Mouse (Mus musculus) heart, embryonic 14.5 days (tissue): Measurements from ENCODE around the gene Bicd2. TPM values are rescaled to one million over a fixed set of nuclear protein-coding genes. Genes with fewer than 3 reads are reported as not detected.

Experiments used
- ATAC-seq: fragments of 200-750 bp; cut with Nextera tagmentation; 2 replicates; pipeline ENCODE4 v1.8.0; 2017; ENCODE audit warnings: low read depth, moderate TSS enrichment; ENCODE audit not compliant: insufficient number of reproducible peaks, insufficient read depth, low FRiP score
- H3K27ac ChIP-seq, 2 experiments: fragments of 200-500 bp in 1 of 2; fragments of 300-500 bp in 1 of 2; sonication (generic) in 1 of 2; replicated peaks in 1 of 2; 2 replicates each; pipeline ENCODE4 v1.5.1; 2012 to 2014; ENCODE audit warnings: low read depth in 2 of 2, low read length in 2 of 2, control low read depth in 1 of 2, mild to moderate bottlenecking in 1 of 2, mixed read lengths in 1 of 2; ENCODE audit not compliant: control insufficient read depth in 1 of 2, insufficient read depth in 1 of 2
- H3K27me3 ChIP-seq: fragments of 300-500 bp; sonication (generic); 2 replicates; pipeline ENCODE4 v1.6.1; 2014; ENCODE audit warnings: mild to moderate bottlenecking, low read length, control low read depth; ENCODE audit not compliant: control insufficient read depth, insufficient read depth
- H3K36me3 ChIP-seq: fragments of 300-500 bp; sonication (generic); 2 replicates; pipeline ENCODE4 v1.6.1; 2014; ENCODE audit warnings: mild to moderate bottlenecking, control low read depth, low read length, mixed read lengths; ENCODE audit not compliant: control insufficient read depth, insufficient read depth
- H3K4me1 ChIP-seq, 2 experiments: fragments of 200-500 bp in 1 of 2; fragments of 300-500 bp in 1 of 2; sonication (generic) in 1 of 2; 2 replicates each; pipeline ENCODE4 v1.6.1; 2012 to 2014; ENCODE audit warnings: low read length in 2 of 2, control low read depth in 1 of 2, mixed read lengths in 1 of 2; ENCODE audit not compliant: control insufficient read depth in 2 of 2, insufficient read depth in 2 of 2
- H3K4me2 ChIP-seq: fragments of 300-500 bp; sonication (generic); 2 replicates; pipeline ENCODE4 v1.6.1; 2014; ENCODE audit warnings: mild to moderate bottlenecking, low read length
- H3K4me3 ChIP-seq, 2 experiments: fragments of 200-500 bp in 1 of 2; fragments of 300-500 bp in 1 of 2; sonication (generic) in 1 of 2; 2 replicates each; pipeline ENCODE4 v1.5.1; 2012 to 2014; ENCODE audit warnings: low read length in 2 of 2, mild to moderate bottlenecking in 2 of 2, control low read depth in 1 of 2, low read depth in 1 of 2, moderate library complexity in 1 of 2; ENCODE audit not compliant: control insufficient read depth in 1 of 2, insufficient read depth in 1 of 2
- H3K9ac ChIP-seq: fragments of 300-500 bp; sonication (generic); 2 replicates; pipeline ENCODE4 v1.6.1; 2014; ENCODE audit warnings: mild to moderate bottlenecking, low read length
- H3K9me3 ChIP-seq: fragments of 300-500 bp; sonication (generic); 2 replicates; pipeline ENCODE4 v1.6.1; 2016; ENCODE audit warnings: low read length, control low read depth; ENCODE audit not compliant: control insufficient read depth
- WGBS: fragments of 180-500 bp; shearing (Covaris S2); extraction: QIAGEN DNeasy Blood & Tissue Kit; methylation state at CpG from one replicate; pipeline ENCODE4 v1.1.7; 2014; 5-methylcytosine and 5-hydroxymethylcytosine counted together
- polyA plus RNA-seq: library from polyadenylated mRNA; unstranded; fragments of >200 nt; fragmentation: Nextera tagmentation; extraction: Ambion mirVana; gene quantifications from 2 replicates; pipeline ENCODE4 v1.2.1, GENCODE M21; 2014

The Bicd2 gene
- polyA plus RNA-seq, 1 experiment from 2014 or later, result 47.3 TPM

- Histone ChIP-seq H3K27ac (no peak overlapping the region), H3K4me2 (no peak overlapping the region), H3K4me1 (no peaks in the 10 kb centered on the region), H3K4me3 (no peak overlapping the region), H3K36me3 (no peaks in the 10 kb centered on the region), H3K9me3 (no peaks in the 10 kb centered on the region), H3K9ac (no peak overlapping the region), H3K27me3 (no peaks in the 10 kb centered on the region)
- ATAC-seq, result no peak
- 61% methylated on average over 6 of the region's 6 CpGs for WGBS
Measured at GRCm38 (mm10) chr13:49326246-49327206, 14.9 kb upstream of the Bicd2 start.

DNA sequence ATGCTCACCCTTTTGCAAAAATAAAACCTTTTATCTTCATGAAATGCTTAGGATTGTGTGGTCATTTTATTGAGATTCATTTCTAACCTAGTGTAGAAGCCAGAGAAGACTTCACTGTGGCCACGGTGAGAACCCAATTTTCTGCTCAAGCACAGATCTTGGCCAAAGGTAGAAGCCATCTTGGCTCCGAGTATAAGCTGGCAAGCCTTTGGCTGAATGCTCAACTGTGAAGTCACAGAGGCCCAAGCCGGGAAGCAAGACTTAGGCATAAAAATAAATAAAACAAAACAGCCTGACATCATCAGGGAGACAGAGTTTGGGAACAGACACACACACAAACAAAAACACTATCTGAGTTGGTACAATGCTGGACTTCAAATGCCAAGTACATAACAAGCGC lies 13.3 kb upstream of the Bicd2 start:
- H3K9me3 ChIP-seq, result no peaks in the 10 kb centered on the region
- H3K27ac ChIP-seq, result no peak overlapping the region
- no peaks in the 10 kb centered on the region for H3K36me3 ChIP-seq
- no peaks in the 10 kb centered on the region for H3K27me3 ChIP-seq
- no peaks in the 10 kb centered on the region for H3K4me1 ChIP-seq
- no peak for ATAC-seq
- no peak overlapping the region for H3K4me2 ChIP-seq
- no peak overlapping the region for H3K4me3 ChIP-seq
- H3K9ac ChIP-seq, result no peak overlapping the region
- WGBS, result 76% methylated on average over 4 of the region's 4 CpGs

DNA sequence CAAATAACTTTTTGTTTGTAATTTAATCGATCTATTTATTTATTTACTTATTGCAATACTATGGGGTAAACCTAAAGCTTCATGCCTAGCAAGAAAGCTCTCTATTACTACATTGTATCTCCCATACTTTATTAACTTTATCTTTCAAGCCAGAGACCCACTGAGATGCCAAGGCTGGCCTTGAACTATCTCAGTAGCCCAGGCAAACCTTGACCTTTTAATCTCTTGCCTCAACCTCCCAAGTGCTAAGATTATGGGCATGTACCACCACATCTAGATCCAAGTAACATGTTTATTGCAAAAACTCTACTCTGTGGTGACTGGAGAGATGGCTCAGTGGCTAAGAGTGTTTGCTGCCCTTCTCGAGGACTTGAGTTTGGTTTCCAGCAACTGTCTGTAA lies 8.1 kb upstream of the Bicd2 start:
- H3K4me2 ChIP-seq, result no peak overlapping the region
- no peak overlapping the region for H3K9ac ChIP-seq
- 49% methylated on average over 2 of the region's 2 CpGs for WGBS
- no peak for ATAC-seq
- H3K27me3 ChIP-seq, result no peaks in the 10 kb centered on the region
- no peaks in the 10 kb centered on the region for H3K4me1 ChIP-seq
- H3K4me3 ChIP-seq, result no peak overlapping the region
- H3K27ac ChIP-seq, result no peak overlapping the region
- no peaks in the 10 kb centered on the region for H3K36me3 ChIP-seq
- H3K9me3 ChIP-seq, result no peaks in the 10 kb centered on the region

GRCm38 (mm10) chr13:49335077-49335982 lies 6.1 kb upstream of the Bicd2 start:
- 79% methylated on average over 12 of the region's 12 CpGs for WGBS
- peaks cover 0 to under 1% of the 10 kb centered on the region in 2 experiments; a peak in 1 of 4 replicates for H3K4me1 ChIP-seq
- no peak for ATAC-seq

GRCm38 (mm10) chr13:49338893-49339546 lies 2.4 kb upstream of the Bicd2 start:
- Histone ChIP-seq H3K36me3 (no peaks in the 10 kb centered on the region), H3K4me1 (peaks cover 15 to 25% of the 10 kb centered on the region in 2 experiments), H3K9me3 (no peaks in the 10 kb centered on the region), H3K27ac (no peak overlapping the region), H3K4me2 (no peak overlapping the region), H3K9ac (no peak overlapping the region), H3K4me3 (no peak overlapping the region), H3K27me3 (no peaks in the 10 kb centered on the region)
- WGBS, result 60% methylated on average over 7 of the region's 7 CpGs
- no peak for ATAC-seq

More at GRCm38 (mm10) chr13:49335077-49335982, 6.1 kb upstream of the Bicd2 start:
- Histone ChIP-seq H3K4me2 (no peak overlapping the region), H3K9me3 (no peaks in the 10 kb centered on the region), H3K36me3 (no peaks in the 10 kb centered on the region), H3K4me3 (no peak overlapping the region), H3K27me3 (no peaks in the 10 kb centered on the region), H3K9ac (no peak overlapping the region), H3K27ac (no peak overlapping the region)

DNA sequence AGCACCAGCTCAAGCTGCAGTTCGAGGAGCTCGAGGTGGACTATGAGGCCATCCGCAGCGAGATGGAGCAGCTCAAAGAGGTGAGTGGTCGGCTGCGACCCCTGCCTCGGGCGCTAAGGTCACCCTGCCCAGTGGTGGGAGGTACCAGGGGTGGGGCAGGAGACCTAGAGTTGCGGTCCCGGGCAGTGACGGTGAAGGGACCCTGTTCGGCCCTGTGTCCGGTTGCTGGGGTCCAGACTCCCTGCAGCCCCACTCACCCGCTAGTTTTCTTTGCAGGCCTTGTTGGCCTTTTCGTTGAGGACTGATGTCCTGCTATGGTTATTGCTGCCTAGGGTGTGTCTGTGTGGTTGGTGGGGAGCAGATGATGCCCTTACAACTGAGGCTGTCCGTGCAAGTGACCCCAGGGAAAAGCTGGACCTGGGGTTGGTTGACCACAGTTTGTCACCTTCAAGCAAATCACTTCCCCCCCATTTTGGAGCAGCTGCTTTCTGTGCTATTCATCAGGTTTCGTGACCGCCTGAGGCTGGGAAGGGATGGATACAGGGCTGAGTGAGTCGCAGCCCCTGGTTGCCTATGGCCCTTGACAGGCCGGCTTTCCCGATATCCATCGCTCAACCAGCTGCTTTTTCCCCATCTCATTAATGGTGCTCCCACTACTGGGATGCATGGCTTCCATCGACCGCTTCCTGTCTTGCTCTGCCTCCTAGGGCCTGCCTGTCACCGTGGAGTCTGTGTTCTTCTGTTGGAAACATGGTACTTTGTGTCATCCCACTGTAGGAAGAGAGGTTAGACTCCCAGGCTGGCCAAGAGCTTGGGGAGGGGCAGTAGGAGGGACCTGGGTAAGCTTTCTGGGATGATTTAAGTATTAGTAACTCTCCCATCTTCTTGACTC lies 692 bp downstream of the Bicd2 start:
- Histone ChIP-seq H3K4me2 (peak overlapping the region; percentile 91), H3K27me3 (no peaks in the 10 kb centered on the region), H3K9me3 (no peaks in the 10 kb centered on the region), H3K4me3 (peak overlapping the region; percentile 63 to 90), H3K27ac (peak overlapping the region; percentile 19 to 79), H3K4me1 (peaks cover 40 to 53% of the 10 kb centered on the region in 2 experiments), H3K36me3 (0 out of 2 replicates have a peak, but pooled peaks cover 3% of the 10 kb centered on the region), H3K9ac (peak overlapping the region; percentile 97)
- 6% methylated on average over 25 of the region's 25 CpGs for WGBS
- ATAC-seq, result peak; percentile 14
